Mouse (Mus musculus): ENCODE measurements around the gene Erap1.
"Not testable (repeated sequence)": the region's sequence is repeated elsewhere in the genome, so short reads cannot be mapped to it uniquely, and the experiment has no call there.

Gene Erap1

GRCm38 (mm10) chr13:74638793-74639711 is at the start of gene Erap1:
TSS of gene Erap1 (plus strand) at chr13:74639568.
- peak; percentile 10 to 15 for DNase-seq (ENCODE audit: low spot score in 2 of 2)

GRCm38 (mm10) chr13:74591401-74591821 is 48.0 kb upstream of the Erap1 start:
- peak in 1 of 2 experiments; percentile 2 for DNase-seq (ENCODE audit: low spot score in 2 of 2)

GRCm38 (mm10) chr13:74591828-74592227 is 47.5 kb upstream of the Erap1 start:
- not testable (repeated sequence) for DNase-seq (ENCODE audit: low spot score in 2 of 2)

- not testable (repeated sequence) for DNase-seq (ENCODE audit: low spot score in 2 of 2)
Measured at GRCm38 (mm10) chr13:74597022-74597421, 42.3 kb upstream of the Erap1 start.

GRCm38 (mm10) chr13:74601776-74602175 is 37.6 kb upstream of the Erap1 start:
- DNase-seq (ENCODE audit: low spot score in 2 of 2): not testable (repeated sequence)

- peak; percentile 64 to 82 for DNase-seq (ENCODE audit: low spot score in 2 of 2)
Measured at GRCm38 (mm10) chr13:74617163-74618019, 22.0 kb upstream of the Erap1 start.

GRCm38 (mm10) chr13:74632327-74632726 is 7.0 kb upstream of the Erap1 start:
- DNase-seq (ENCODE audit: low spot score in 2 of 2): no peak

GRCm38 (mm10) chr13:74632857-74633256 is 6.5 kb upstream of the Erap1 start:
- no peak for DNase-seq (ENCODE audit: low spot score in 2 of 2)

GRCm38 (mm10) chr13:74639712-74640522 is 549 bp downstream of the Erap1 start:
- peak; percentile 81 to 87 for DNase-seq (ENCODE audit: low spot score in 2 of 2)

- not testable (repeated sequence) for DNase-seq (ENCODE audit: low spot score in 2 of 2)
Measured at GRCm38 (mm10) chr13:74640523-74640920, 1.2 kb downstream of the Erap1 start.

GRCm38 (mm10) chr13:74695497-74696193 is 56.3 kb downstream of the Erap1 start:
- no peak for DNase-seq (ENCODE audit: low spot score in 2 of 2)

GRCm38 (mm10) chr13:74696225-74696624 is 56.9 kb downstream of the Erap1 start:
- no peak for DNase-seq (ENCODE audit: low spot score in 2 of 2)

- DNase-seq (ENCODE audit: low spot score in 2 of 2): no peak
Measured at GRCm38 (mm10) chr13:74719002-74719401, 79.6 kb downstream of the Erap1 start.

GRCm38 (mm10) chr13:74733726-74734125 is 94.4 kb downstream of the Erap1 start:
- no peak for DNase-seq (ENCODE audit: low spot score in 2 of 2)

- no peak for DNase-seq (ENCODE audit: low spot score in 2 of 2)
Measured at GRCm38 (mm10) chr13:74735834-74736233, 96.5 kb downstream of the Erap1 start.

- no peak for DNase-seq (ENCODE audit: low spot score in 2 of 2)
Measured at GRCm38 (mm10) chr13:74736396-74736795, 97.0 kb downstream of the Erap1 start.
